Mouse (Mus musculus) induced T-regulatory cell, adult 2 months (primary cell): ENCODE measurements at regions not wholly inside any gene's neighbourhood (a gene's known extent, or its start where the extent isn't known, plus 50 kb on each side); places are given as distances from the start of the nearest gene placed in this dataset.

Experiments used
- DNase-seq: peaks from one replicate; pipeline ENCODE4 v3.0.0-alpha.2; 2012; ENCODE audit warnings: low read depth

DNA sequence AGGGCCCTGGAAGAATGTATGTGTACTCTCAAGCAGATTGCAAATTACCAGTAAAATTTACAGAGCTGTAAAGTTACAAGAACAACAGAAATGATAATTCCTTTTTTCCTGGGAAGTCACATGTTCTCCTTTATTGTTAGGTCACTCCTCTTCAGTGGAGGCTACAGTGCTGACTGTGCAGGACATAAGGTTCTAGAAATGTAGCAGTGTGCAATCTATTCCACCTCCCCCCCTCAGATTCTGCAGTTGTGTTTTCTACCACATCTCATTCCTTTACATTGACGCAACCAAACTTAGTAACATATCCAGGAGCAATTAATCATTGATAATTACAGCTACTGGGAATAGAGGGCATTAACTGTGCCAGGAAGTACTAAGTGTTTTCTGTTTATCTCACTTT is 385.3 kb upstream of the Tnc start:
- DNase-seq = no peak

- no peak for DNase-seq
These were observed 391.2 kb upstream of the Tnc start for GRCm38 (mm10) chr4:64437744-64438594.

DNA sequence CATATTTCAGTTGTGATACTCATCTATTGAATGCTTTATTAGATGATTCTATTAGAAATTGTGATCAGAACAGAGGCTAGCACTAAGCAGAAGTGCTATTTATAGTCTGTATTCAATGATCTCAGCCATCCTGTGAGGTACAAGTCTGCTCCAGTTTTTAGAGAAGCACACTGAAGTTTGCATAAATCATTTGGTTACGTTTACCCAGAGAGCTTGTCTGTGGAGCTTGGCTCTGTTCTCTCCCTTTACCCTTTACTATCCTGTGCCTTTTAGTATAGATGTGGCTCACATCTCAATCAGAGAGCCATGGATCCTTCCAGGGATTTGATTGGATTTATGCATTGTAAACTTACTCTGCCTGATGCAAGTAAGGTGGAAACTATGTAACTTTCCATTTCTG is 404.6 kb upstream of the Tnc start:
- no peak for DNase-seq

- DNase-seq = no peak
These were observed 405.1 kb upstream of the Tnc start for GRCm38 (mm10) chr4:64451946-64452345.

- DNase-seq = no peak
These were observed 445.6 kb upstream of the Tnc start for GRCm38 (mm10) chr4:64492260-64492962.

DNA sequence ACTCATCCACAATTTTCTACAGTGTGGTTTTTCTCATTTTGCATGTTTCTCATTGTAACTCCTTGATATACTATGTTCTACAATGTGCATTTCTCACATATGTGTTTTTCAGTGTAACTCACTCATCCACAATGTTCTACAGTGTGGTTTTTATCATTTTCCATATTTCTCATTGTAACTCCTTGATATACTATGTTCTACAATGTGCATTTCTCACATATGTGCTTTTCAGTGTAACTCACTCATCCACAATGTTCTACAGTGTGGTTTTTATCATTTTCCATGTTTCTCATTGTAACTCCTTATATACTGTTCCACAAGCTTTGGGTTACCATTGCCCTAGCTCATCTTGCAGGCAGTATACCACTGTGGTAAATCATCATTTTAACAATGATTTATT is 450.9 kb upstream of the Tnc start:
- peak; percentile 68 for DNase-seq

GRCm38 (mm10) chr4:64500635-64501395 is 454.0 kb upstream of the Tnc start:
- DNase-seq = no peak

DNA sequence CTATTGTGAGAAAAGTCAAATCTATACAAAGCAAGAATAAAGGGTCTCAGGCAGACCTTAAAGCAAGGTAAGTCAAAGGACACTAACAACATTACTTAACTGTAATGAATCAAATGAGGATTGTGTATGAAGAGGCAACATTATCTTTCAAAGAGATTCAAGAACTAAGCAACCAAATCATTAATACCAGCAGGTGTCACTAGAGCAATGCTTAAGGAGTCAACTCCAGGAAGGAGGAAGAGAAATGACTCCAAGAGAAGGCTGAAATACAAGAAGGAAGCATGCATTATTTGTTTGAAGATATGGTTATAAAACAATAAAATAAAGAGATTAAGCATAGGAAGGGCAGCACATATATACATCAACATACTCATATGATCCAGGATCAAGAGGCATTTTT is 475.1 kb upstream of the Tnc start:
- DNase-seq = no peak

DNA sequence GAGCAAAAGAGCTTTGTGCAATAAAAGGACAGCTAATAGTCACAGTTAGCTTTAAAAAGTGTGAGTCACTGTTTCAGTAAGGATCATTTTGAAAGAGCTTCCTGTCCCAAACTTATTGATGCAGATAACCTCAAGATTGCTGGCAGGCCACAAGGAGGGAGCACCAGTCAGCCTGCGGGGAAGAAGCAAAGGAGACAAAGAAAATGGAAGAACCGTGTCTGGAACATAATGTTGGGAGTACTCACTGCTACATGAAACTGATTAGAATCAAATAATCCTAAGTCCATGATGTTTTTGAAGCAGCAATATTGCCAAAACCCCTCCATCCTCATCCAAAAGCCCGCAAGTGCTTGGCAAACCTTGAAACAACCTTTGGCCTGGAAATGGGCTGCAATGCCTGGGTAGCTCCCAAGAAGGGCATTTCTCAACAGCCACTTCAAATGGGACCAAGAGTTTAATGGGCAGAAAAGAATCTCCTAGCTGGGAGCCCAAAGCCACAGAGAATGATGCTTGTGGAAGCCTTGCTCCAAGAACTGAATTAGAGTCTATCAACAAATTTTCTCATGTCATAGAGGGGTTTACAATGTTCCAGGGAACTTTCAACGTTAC is 481.0 kb upstream of the Tnc start:
- DNase-seq = no peak

DNA sequence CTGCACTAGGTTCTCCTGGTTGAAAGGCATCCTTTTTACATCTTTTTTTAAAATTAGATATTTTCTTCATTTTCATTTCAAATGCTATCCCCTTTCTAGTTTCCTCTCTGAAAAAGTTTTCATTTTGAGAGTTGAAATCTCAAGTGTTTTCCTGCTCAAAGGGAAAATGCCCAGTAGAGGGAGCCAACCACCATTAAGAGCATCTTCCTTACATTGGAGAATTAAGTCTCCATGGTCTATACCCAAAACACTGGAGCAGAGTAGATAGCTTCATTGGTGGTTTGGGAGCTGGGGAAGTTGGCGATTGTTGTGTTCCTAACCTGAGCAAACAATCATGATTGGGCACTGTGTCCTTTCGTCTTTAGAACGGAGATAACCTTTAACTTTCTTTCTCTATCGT is 483.8 kb upstream of the Tnc start:
- no peak for DNase-seq

DNA sequence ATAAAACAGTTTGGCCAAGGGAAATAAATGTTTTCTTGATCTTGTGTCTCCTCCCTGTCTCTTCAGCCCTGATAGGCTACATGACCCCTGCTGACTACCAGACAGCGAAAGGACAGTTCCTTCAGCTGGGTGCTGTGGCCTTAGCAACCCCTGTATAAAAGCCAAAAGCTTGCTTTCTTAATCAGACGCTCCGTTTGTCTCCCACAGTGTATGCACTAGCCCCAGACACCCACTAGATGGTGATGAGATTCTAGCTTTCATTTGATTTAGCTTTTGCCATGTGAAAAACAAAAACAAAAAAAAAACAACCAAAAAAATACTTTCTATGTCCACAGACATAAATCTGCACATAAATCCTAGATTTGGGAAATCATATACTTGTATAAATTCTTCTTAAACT is 486.2 kb upstream of the Tnc start:
- DNase-seq = no peak

DNA sequence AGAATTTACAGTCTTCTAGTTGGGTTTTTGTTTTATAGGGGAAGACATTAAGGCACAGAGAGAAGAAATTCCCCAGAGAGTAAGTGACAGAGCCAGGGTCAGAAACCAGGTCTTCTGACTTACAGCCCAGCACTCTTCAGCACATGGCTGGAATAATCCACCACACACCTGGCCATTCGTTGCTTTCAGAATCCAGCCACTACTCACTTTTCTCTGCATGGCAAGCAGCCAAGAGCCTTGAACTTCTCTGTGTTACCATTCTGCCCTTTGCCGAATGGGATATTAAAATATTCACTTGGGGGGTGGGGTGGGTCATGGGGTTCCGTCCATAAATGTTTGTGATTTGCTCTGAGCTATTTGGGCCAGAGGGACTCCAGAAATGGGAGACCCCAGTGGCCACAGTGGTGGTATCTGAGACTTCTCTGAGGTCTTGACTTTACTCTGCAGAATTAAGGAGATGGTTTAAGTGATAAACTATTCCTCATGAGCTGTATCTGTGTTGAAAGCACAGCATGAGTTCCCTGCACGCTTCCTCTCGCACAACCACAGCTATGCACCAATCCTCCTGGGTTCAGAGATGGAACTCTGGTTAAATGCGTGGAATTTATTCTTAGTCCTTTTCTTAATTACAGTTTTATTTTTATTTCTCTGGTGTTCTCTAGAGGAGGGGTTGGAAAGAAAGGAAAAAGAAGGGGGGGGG is 488.9 kb upstream of the Tnc start:
- DNase-seq = no peak

GRCm38 (mm10) chr4:64538009-64538408 is 491.2 kb upstream of the Tnc start:
- no peak for DNase-seq

DNA sequence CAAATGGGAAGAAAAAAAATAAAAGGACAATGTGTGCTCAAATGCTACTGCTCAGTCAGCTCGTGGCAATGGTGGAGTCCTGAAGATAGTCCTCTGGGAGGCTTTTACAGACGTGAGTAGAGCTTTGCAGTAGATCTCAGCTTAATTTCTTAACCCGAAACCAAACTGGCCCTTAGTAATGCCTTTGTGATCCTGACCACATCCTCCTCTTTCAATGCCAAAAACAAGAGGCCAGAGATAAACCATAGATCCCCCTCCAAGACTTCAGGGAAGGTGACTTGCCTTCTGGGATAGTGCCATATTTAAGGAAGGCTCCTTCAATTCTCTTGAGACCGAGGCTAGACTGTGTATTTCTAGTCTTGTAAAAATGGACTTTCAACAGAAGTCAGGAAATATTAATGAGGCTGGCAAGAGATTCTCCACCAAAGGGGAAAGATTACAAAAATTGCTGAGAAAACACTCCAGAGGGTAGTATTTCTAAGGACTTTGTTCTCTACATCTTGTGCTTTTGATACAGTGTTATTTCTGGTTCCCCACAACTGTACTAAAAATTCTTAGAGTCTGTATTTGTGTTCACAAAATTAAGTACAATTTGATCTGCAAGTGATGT is 497.9 kb upstream of the Tnc start:
- DNase-seq = no peak

GRCm38 (mm10) chr4:64546386-64546785 is 499.6 kb upstream of the Tnc start:
- DNase-seq = no peak

GRCm38 (mm10) chr4:64562511-64562910 is 515.7 kb upstream of the Tnc start:
- DNase-seq = no peak

DNA sequence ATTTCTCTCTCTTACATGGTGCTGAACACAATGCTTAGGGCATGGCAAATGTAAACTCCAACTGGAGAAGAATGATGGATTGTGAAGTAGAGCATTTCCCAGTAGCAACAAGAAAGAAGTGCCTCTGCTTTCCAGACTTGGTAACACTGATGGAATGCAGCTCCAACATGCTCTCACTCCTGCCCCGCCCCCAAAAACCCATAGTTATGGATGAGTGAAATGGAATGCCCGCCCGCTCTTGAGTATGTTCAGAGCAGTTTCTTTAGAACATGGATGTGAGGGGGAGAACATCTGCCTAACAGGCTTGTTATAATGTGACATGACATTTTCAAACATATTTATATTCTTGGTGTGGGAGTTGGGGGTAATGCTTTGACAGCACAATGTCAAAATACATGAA is 517.2 kb upstream of the Tnc start:
- no peak for DNase-seq

DNA sequence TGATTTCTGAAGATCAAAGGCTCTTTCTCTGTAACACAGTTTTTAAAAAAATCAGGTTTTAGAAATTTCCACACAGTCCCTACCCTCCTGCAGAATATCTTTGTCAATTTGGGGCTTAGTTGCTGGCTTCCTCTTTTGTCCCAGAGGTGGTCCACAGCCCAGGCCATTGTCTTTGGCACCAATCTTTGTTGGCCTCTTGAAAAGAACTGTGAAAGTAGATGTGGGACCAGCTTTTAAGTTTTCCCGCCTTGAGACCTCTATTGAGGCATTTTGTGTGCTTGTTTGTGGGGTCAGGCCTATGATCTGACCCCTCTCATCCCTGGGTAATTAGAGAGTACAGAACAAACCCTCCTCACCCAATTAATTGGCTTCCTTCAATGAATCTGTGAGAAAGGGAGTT is 523.9 kb upstream of the Tnc start:
- DNase-seq = no peak

DNA sequence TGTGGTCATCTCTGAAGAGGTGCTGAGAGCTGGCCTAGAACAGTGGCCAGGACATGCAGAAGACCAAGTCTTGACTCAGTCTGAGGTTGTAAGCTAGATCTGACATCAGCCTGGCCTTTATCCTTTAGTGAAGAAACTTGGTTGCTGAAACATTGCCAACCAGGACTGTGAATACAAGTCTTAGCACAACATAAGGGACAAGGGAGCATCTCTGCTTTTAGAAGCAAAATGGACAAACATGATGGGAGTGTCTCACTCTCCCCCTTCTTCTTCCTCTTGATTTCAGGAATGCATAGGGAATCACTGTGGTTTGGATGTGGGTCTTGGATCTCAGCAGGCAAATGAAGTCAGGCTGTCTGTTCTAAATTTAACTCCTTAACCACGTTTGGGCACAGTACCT is 529.1 kb upstream of the Tnc start:
- no peak for DNase-seq

GRCm38 (mm10) chr4:64595014-64595599 is 528.9 kb upstream of the Pappa start:
- no peak for DNase-seq

GRCm38 (mm10) chr4:64598465-64598864 is 525.5 kb upstream of the Pappa start:
- no peak for DNase-seq
